Mouse (Mus musculus) yolk sac, embryonic 10.5 days (tissue): ENCODE data around the gene Mrps7.
A peak's percentile ranks its signal among the peaks of the same experiment; 100 is the strongest.

Source experiments
- DNase-seq: peaks from one replicate; pipeline ENCODE4 v3.0.0-alpha.2; 2017; ENCODE audit warnings: low spot score

The Mrps7 gene

GRCm38 (mm10) chr11:115603476-115604303, at the start of gene Mrps7, which contains the start of gene Gga3:
Gene Mrps7 (plus strand): TSS chr11:115603925.
Gene Gga3 (minus strand): TSS chr11:115604051.
- peak; percentile 89 for DNase-seq

DNA sequence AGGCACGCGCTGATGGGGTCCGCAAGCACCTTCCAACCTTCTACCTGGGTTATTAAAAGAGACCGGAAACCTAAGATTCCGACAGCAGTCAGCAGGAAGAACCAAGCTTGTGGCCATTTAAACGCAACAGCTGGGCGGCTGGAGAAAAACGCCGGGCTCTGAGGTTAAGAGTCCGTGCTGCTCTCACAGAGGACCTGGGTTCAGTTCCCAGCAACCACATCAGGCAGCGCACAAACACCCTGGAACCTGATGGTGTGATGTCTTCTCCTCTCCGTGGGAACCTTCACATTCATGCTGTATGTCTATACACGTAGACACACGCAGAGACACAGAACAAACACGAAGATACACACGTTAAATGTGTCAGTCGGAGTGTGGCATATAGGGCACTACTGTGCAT, 48.0 kb upstream of the Mrps7 start:
- no peak for DNase-seq

DNA sequence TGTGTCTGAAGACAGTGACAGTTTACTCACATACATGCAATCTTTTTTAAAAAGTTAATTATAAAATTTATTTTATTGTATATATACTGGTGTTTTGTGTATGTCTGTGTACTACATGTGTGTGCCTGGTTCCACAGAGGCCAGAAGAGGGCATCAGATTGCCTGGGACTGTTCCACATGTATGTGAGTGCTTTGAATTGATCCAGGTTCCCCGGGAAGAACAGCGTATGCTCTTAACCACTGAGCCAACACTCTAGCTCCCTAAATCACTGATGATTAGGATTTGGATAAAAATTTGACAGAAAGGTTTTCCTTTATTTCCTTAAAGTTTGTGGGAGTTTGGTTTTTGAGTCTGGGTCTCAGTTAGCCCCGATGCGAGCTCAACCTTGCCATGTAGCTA, 40.3 kb upstream of the Mrps7 start:
- no peak for DNase-seq

- peak; percentile 99 for DNase-seq
Measured at GRCm38 (mm10) chr11:115564064-115564809, 39.5 kb upstream of the Mrps7 start, which contains the start of gene Nup85. Gene Nup85 (plus strand): TSS chr11:115564434.

GRCm38 (mm10) chr11:115564961-115565360, 38.8 kb upstream of the Mrps7 start:
- DNase-seq: no peak

- DNase-seq: no peak
Measured at GRCm38 (mm10) chr11:115579080-115579479, 24.6 kb upstream of the Mrps7 start.

- DNase-seq: no peak
Measured at GRCm38 (mm10) chr11:115582913-115583606, 20.7 kb upstream of the Mrps7 start.

DNA sequence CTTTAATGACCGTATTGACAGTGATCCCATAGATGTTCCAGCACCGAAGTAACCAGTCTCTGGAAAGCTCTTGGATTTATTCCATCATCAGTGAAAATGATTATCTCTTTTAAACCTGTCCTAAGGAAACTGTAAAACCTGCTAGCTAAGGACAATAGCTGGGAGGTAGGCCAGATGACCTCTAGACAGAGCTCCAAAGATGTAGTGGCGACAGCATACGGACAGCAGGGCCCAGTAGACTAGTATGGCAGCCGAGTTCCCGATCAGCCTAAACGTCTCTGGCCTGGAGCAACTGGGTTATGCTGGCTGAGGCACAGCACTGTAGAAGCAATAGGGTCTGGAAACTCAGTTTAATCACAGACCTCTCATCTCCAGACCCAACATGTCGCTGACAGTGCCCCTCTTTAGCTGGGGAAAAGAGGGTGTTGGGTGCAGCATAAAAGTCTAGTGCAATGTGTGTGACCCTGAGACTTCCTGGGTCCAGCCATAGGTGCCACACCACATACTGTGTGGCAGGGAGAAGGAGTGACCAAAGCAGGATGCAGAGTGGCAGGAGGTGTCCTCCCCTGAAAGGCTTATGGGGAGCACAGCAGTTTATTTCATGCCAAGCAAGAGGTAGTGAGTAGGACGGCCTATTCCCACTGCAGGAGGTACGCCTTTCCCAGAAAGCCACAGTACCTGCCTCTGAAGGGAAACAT, 19.2 kb upstream of the Mrps7 start:
- DNase-seq: no peak

DNA sequence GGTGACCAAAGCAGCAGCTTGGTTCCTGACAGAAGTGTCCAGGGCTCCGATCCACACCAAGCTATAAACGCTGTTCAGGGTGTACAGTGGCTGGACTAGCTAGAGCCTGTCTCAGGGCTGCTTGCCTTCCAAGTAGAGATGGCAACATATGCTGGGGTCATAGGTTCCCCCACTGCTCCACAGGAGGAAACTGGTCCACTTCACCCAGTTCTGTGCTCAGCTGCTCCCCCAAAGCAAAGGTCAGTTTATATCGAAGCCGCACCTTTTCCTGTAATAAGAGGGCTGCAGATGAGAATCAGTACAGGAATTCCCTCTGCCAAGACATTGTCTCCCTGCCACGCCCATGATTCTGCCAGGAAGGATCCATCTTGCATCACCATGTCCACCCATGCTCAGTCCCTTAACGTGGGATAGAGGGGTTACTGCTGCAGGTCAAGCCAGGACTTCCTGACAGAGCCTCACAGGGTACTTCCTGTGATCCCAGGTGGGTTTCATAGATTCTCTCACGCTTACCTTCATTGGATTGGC, 18.1 kb upstream of the Mrps7 start:
- DNase-seq: no peak

DNA sequence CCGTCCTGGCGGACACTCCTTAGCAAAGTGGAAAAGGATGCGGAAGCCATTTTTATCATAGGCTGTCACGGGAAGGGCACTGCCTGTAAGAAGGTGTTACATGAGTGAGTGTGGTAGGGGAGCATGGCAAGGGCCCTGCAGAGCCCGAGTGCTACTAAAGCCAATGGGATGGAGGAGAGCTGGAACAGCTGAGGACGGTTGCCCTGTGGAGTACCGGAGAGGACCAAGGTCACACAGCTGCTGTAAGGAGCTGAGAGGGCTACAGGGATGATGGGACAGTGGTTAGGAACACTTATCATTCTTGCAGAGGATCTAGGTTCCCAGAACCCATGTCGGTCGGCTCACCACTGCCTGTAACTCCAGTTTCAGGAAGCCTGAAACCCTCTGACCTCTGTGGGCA, 17.3 kb upstream of the Mrps7 start:
- DNase-seq: no peak

- DNase-seq: no peak
Measured at GRCm38 (mm10) chr11:115587984-115588383, 15.7 kb upstream of the Mrps7 start.

DNA sequence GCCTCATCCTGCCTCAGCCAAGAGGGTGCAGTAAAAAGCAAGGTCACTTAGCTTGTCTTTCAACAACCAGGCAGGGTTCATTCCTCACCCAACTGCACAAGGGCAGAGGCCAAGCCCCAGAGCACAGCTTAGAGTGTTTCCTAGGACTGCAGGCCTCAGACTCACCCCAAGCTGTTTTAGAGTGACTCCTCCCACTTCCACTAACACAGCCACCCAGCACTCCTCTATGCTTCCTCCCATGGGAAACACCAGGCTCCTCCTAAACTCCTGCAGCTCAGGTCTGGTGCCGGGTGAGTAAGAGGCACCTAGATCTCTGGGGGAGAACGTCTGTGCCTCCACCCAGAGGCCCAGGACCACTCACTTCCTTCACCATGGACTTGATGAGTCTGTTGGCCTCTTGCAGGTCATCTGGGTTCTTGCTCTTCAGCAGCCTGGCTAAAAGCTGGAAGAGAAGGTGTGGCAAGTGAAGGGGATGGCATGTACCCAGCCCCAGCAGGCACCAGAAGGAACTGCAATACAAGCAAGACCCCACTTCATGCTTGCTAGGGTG, 13.1 kb upstream of the Mrps7 start:
- DNase-seq: no peak

- DNase-seq: no peak
Measured at GRCm38 (mm10) chr11:115595209-115595608, 8.5 kb upstream of the Mrps7 start.

DNA sequence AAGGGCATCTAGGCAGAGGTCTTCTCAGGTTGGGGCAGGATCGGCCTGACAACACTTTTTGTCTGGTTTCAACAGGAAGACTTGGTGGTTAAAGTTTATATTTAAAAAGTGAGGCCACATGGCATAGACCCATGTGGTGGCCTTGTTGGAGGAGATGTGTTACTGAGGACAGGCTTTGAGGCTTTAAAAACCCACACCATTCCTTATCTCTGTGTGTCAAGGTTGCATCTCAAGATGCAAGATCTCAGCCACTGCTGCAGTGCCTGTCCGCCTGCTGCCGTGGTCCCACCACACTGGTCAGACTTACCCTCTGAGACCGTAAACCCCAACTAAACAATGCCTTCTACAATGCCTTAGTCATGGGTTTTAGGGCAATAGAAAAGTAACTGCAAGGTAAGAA, 5.4 kb upstream of the Mrps7 start:
- DNase-seq: no peak

DNA sequence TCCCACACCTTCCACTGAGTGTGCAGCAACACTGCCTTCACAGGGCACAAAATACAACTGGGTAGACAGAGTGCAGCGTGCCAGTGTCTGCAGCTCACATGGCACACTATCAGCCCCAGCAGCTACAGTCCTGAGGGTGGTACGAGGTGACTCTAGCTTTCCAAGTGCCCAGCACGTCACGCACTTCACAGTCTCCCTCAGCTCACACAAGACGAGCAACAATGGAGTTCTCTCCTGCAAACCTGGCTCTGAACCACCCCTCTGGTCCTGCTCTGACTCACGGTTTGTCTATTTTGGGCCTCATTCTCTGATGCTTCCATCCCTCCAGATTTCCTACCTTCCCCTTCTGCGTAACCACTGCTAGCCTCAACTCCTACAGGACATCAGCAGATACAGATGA, 4.0 kb upstream of the Mrps7 start:
- no peak for DNase-seq

DNA sequence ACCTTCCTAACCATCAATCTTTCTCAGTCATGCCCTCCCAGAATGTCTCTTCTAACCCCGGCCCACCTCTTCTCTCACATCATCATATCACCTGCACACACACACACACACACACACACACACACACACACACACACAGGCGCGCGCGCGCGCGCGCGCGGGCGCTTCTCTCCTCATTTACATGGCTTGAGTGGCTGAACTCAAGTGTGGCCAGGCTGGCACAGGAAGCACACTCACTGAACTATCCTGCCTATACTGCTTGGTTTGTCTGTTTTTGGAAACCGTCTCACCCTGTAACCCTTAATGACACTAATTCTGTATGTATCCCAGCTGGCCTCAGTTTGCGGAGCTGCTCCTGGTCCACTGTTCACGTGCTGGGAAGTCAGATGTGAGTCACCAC, 3.0 kb upstream of the Mrps7 start:
- DNase-seq: no peak

DNA sequence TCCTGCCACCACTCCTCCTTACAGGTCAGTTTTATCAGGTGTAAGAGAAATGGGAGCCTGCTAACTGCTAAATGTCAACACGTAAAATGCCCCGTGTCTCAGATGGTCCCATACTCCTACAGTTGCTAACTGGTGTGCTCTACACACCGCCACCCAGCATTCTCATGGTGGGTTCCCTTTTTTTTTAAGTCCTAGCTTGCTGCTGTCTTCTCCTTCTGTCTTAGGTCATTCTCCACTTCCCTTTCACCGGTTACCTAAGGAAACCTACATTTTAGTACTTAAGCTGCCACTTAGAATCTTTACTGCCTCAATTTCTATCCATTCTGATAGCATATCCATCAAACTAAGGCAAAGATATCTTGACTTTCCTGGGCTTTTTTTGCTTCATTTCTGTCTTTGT, 2.6 kb upstream of the Mrps7 start:
- DNase-seq: no peak

DNA sequence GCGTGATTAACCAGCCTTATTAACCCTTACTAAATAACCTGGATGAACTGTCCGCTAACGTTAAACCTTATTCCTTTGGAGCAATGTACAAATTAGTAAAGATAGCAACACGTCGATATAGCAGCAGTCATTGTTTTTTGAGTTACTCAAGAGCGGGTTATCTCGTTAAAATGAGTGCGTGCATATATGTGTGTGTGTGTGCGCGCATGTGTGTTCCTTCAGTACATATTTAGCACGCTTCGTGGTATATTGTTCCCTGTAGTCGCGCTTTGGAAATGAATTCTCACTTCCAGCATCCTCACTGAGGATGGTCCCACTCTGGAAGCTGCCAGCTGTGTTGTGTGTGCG, 623 bp upstream of the Mrps7 start:
- DNase-seq: no peak

GRCm38 (mm10) chr11:115604304-115604696, 575 bp downstream of the Mrps7 start:
- DNase-seq: no peak

DNA sequence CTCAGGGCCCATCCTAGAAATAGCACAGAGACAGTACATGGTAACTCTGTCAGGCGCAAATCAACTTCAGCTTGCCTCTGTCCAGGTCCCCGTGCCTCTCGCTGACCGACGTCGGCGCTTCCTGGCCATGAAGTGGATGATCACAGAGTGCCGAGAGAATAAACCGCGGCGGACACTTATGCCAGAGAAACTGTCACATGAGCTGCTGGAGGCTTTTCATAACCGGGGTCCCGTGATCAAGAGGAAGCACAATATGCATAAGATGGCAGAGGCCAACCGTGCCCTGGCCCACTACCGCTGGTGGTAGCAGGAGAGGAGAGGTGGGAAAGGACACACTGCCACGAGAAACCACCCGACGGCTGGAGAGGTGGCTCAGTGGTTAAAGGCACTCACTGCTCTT, 3.0 kb downstream of the Mrps7 start:
- no peak for DNase-seq
